Mouse (Mus musculus): ENCODE results near the gene Fzd2. TPM values are rescaled to one million over a fixed set of nuclear protein-coding genes. Genes with fewer than 3 reads are reported as not detected.
"Not testable (repeated sequence)": the region's sequence is repeated elsewhere in the genome, so short reads cannot be mapped to it uniquely, and the experiment has no call there.

Fzd2 gene
- total RNA-seq, 1 experiment: 27.9 TPM

GRCm38 (mm10) chr11:102605553-102606416, 1.6 kb downstream of the Fzd2 start:
- Histone ChIP-seq H3K9me3 (ENCODE audit: control insufficient read depth, insufficient read depth, low read depth, low read length) (no peaks in the 10 kb centered on the region), H3K4me1 (ENCODE audit: control insufficient read depth in 2 of 2, insufficient read depth in 2 of 2, low read length in 2 of 2, poor library complexity in 1 of 2) (no peaks in the 10 kb centered on the region; a peak in 1 of 4 replicates), H3K9ac (ENCODE audit: insufficient read depth, low read depth, low read length, poor library complexity, severe bottlenecking) (no peak overlapping the region), H3K4me3 (ENCODE audit: insufficient read depth in 1 of 2, low read depth in 1 of 2, low read length in 2 of 2, poor library complexity in 1 of 2, severe bottlenecking in 1 of 2) (peak overlapping the region; percentile 70 to 75), H3K27ac (ENCODE audit: insufficient read depth, low read depth, low read length, poor library complexity, severe bottlenecking) (no peak overlapping the region), H3K36me3 (ENCODE audit: control insufficient read depth, insufficient read depth, low read length, poor library complexity, severe bottlenecking) (no peaks in the 10 kb centered on the region)
- in situ Hi-C loops (cut with MboI; ENCODE audit: low sequenced_read_pairs in 2 of 2, unreplicated experiment in 2 of 2): no loop called here
- TF ChIP-seq ZNF384 (IDR thresholded peaks at IDR 0.05; ENCODE audit: low read depth, low read length): no peak
- TF ChIP-seq ZC3H11A (IDR thresholded peaks at IDR 0.05; ENCODE audit: borderline replicate concordance, low read depth, low read length): no peak
- TF ChIP-seq MAFK (IDR thresholded peaks at IDR 0.05; ENCODE audit: insufficient read depth, low read depth, low read length): no peak
- no peak for TF ChIP-seq CHD2 (IDR thresholded peaks at IDR 0.05; ENCODE audit: low read depth, low read length)
- no peak for DNase-seq (ENCODE audit: low read depth, low spot score)

GRCm38 (mm10) chr11:102606751-102607171, 2.6 kb downstream of the Fzd2 start:
- Histone ChIP-seq H3K9me3 (ENCODE audit: control insufficient read depth, insufficient read depth, low read depth, low read length) (no peaks in the 10 kb centered on the region), H3K4me1 (ENCODE audit: control insufficient read depth in 2 of 2, insufficient read depth in 2 of 2, low read length in 2 of 2, poor library complexity in 1 of 2) (no peaks in the 10 kb centered on the region; a peak in 1 of 4 replicates), H3K4me3 (ENCODE audit: insufficient read depth in 1 of 2, low read depth in 1 of 2, low read length in 2 of 2, poor library complexity in 1 of 2, severe bottlenecking in 1 of 2) (peak overlapping the region in 1 of 2 experiments; percentile 15; a peak in 1 of 4 replicates), H3K27ac (ENCODE audit: insufficient read depth, low read depth, low read length, poor library complexity, severe bottlenecking) (no peak overlapping the region), H3K36me3 (ENCODE audit: control insufficient read depth, insufficient read depth, low read length, poor library complexity, severe bottlenecking) (no peaks in the 10 kb centered on the region), H3K9ac (ENCODE audit: insufficient read depth, low read depth, low read length, poor library complexity, severe bottlenecking) (no peak overlapping the region)
- no peak for TF ChIP-seq MAFK (IDR thresholded peaks at IDR 0.05; ENCODE audit: insufficient read depth, low read depth, low read length)
- TF ChIP-seq CHD2 (IDR thresholded peaks at IDR 0.05; ENCODE audit: low read depth, low read length): no peak
- no peak for TF ChIP-seq HCFC1 (IDR thresholded peaks at IDR 0.05; ENCODE audit: borderline replicate concordance, insufficient read depth, low read length)
- TF ChIP-seq ZC3H11A (IDR thresholded peaks at IDR 0.05; ENCODE audit: borderline replicate concordance, low read depth, low read length): no peak
- no peak for TF ChIP-seq ZNF384 (IDR thresholded peaks at IDR 0.05; ENCODE audit: low read depth, low read length)
- in situ Hi-C loops (cut with MboI; ENCODE audit: low sequenced_read_pairs in 2 of 2, unreplicated experiment in 2 of 2): no loop called here
- no peak for DNase-seq (ENCODE audit: low read depth, low spot score)

- in situ Hi-C loops (cut with MboI; ENCODE audit: low sequenced_read_pairs in 2 of 2, unreplicated experiment in 2 of 2): not testable (repeated sequence)
- peak overlapping the region in 1 of 2 experiments; percentile 15; a peak in 1 of 4 replicates for H3K4me3 ChIP-seq (ENCODE audit: insufficient read depth in 1 of 2, low read depth in 1 of 2, low read length in 2 of 2, poor library complexity in 1 of 2, severe bottlenecking in 1 of 2)
These were observed 3.0 kb downstream of the Fzd2 start for GRCm38 (mm10) chr11:102607201-102607600.

GRCm38 (mm10) chr11:102607686-102608548, 3.7 kb downstream of the Fzd2 start:
- Histone ChIP-seq H3K36me3 (ENCODE audit: control insufficient read depth, insufficient read depth, low read length, poor library complexity, severe bottlenecking) (no peaks in the 10 kb centered on the region), H3K27ac (ENCODE audit: insufficient read depth, low read depth, low read length, poor library complexity, severe bottlenecking) (no peak overlapping the region), H3K9ac (ENCODE audit: insufficient read depth, low read depth, low read length, poor library complexity, severe bottlenecking) (no peak overlapping the region), H3K4me1 (ENCODE audit: control insufficient read depth in 2 of 2, insufficient read depth in 2 of 2, low read length in 2 of 2, poor library complexity in 1 of 2) (no peaks in the 10 kb centered on the region; a peak in 1 of 4 replicates), H3K9me3 (ENCODE audit: control insufficient read depth, insufficient read depth, low read depth, low read length) (no peaks in the 10 kb centered on the region), H3K4me3 (ENCODE audit: insufficient read depth in 1 of 2, low read depth in 1 of 2, low read length in 2 of 2, poor library complexity in 1 of 2, severe bottlenecking in 1 of 2) (no peak overlapping the region)
- TF ChIP-seq ZNF384 (IDR thresholded peaks at IDR 0.05; ENCODE audit: low read depth, low read length): no peak
- TF ChIP-seq ZC3H11A (IDR thresholded peaks at IDR 0.05; ENCODE audit: borderline replicate concordance, low read depth, low read length): no peak
- no peak for TF ChIP-seq CHD2 (IDR thresholded peaks at IDR 0.05; ENCODE audit: low read depth, low read length)
- no peak for TF ChIP-seq HCFC1 (IDR thresholded peaks at IDR 0.05; ENCODE audit: borderline replicate concordance, insufficient read depth, low read length)
- no peak for TF ChIP-seq MAFK (IDR thresholded peaks at IDR 0.05; ENCODE audit: insufficient read depth, low read depth, low read length)
- in situ Hi-C loops (cut with MboI; ENCODE audit: low sequenced_read_pairs in 2 of 2, unreplicated experiment in 2 of 2): no loop called here
- DNase-seq (ENCODE audit: low read depth, low spot score): no peak

More at GRCm38 (mm10) chr11:102607201-102607600, 3.0 kb downstream of the Fzd2 start:
- not testable (repeated sequence) for DNase-seq (ENCODE audit: low read depth, low spot score); H3K9me3 ChIP-seq (ENCODE audit: control insufficient read depth, insufficient read depth, low read depth, low read length); H3K27ac ChIP-seq (ENCODE audit: insufficient read depth, low read depth, low read length, poor library complexity, severe bottlenecking); H3K9ac ChIP-seq (ENCODE audit: insufficient read depth, low read depth, low read length, poor library complexity, severe bottlenecking); H3K36me3 ChIP-seq (ENCODE audit: control insufficient read depth, insufficient read depth, low read length, poor library complexity, severe bottlenecking); H3K4me1 ChIP-seq (ENCODE audit: control insufficient read depth in 2 of 2, insufficient read depth in 2 of 2, low read length in 2 of 2, poor library complexity in 1 of 2)

Data from ES-E14 (cell line).